Mouse (Mus musculus) liver, adult 2 months (tissue): ENCODE results near the gene Faf1. TPM values are rescaled to one million over a fixed set of nuclear protein-coding genes. Genes with fewer than 3 reads are reported as not detected.

Experiments
- DNase-seq: peaks from one replicate; pipeline ENCODE4 v3.0.0-alpha.2; 2011; ENCODE audit warnings: low read depth, low spot score; ENCODE audit errors: extremely low read depth
- H3K27ac ChIP-seq: fragments of 200-500 bp; replicated peaks from 2 replicates; pipeline ENCODE4 v1.5.1; 2012; ENCODE audit warnings: low read depth, mild to moderate bottlenecking, control low read depth, inconsistent platforms, low read length; ENCODE audit not compliant: insufficient read depth
- H3K27me3 ChIP-seq: fragments of 200-500 bp; 2 replicates; pipeline ENCODE4 v1.6.1; 2012; ENCODE audit warnings: mild to moderate bottlenecking, moderate library complexity, low read length, inconsistent platforms; ENCODE audit not compliant: control insufficient read depth, insufficient read depth
- H3K36me3 ChIP-seq: fragments of 200-500 bp; 2 replicates; pipeline ENCODE4 v1.6.1; 2012; ENCODE audit warnings: low read length, inconsistent platforms; ENCODE audit not compliant: control insufficient read depth, insufficient read depth
- H3K4me1 ChIP-seq: fragments of 200-500 bp; 2 replicates; pipeline ENCODE4 v1.6.1; 2011; ENCODE audit warnings: low read length; ENCODE audit not compliant: control insufficient read depth, insufficient read depth
- H3K4me3 ChIP-seq: fragments of 200-500 bp; 2 replicates; pipeline ENCODE4 v1.5.1; 2011; ENCODE audit warnings: low read depth, mild to moderate bottlenecking, control low read depth, low read length, moderate library complexity; ENCODE audit not compliant: insufficient read depth
- H3K79me2 ChIP-seq: fragments of 200-500 bp; 2 replicates; pipeline ENCODE4 v1.6.1; 2012; ENCODE audit warnings: inconsistent platforms, mild to moderate bottlenecking, low read length, moderate library complexity; ENCODE audit not compliant: control insufficient read depth, insufficient read depth
- H3K9ac ChIP-seq: fragments of 200-500 bp; 2 replicates; pipeline ENCODE4 v1.6.1; 2012; ENCODE audit warnings: low read depth, mild to moderate bottlenecking, control low read depth, inconsistent platforms, low read length
- CTCF ChIP-seq: fragments of 200-500 bp; IDR thresholded peaks from 2 replicates; pipeline ENCODE4 v1.5.1; 2011; ENCODE audit warnings: low read depth, low read length, control low read depth
- POLR2A ChIP-seq: fragments of 200-500 bp; IDR thresholded peaks from 2 replicates; pipeline ENCODE4 v1.6.1; 2011; ENCODE audit warnings: low read length, control low read depth; ENCODE audit not compliant: insufficient read depth; ENCODE audit errors: extremely low read depth
- WGBS: fragments of 180-500 bp; shearing (Covaris S2); methylation state at CpG from one replicate; pipeline ENCODE4 v1.1.7; 2018; 5-methylcytosine and 5-hydroxymethylcytosine counted together
- polyA plus RNA-seq: library from polyadenylated mRNA; depleted of rRNA; stranded (reverse); fragments of >200 nt; gene quantifications from 2 replicates; pipeline ENCODE4 v1.2.3, GENCODE M21; 2012
- total RNA-seq: library from RNA; depleted of rRNA; stranded (reverse); fragments of >200 nt; gene quantifications from 2 replicates; pipeline ENCODE4 v1.2.3, GENCODE M21; 2014

Gene Faf1
- total and polyA plus RNA-seq, 2 experiments: 4.7 to 21.7 TPM

- H3K4me1 ChIP-seq: no peaks in the 10 kb centered on the region; the same call in 1 of the 2 replicates
Measured at GRCm38 (mm10) chr4:109976273-109977147, 300.1 kb downstream of the Faf1 start.

GRCm38 (mm10) chr4:109977148-109978067 lies 301.0 kb downstream of the Faf1 start, which contains the start of gene Dmrta2:
Gene Dmrta2, plus strand, starts transcription at chr4:109978053.
- 3% methylated on average over 64 of the region's 64 CpGs for WGBS
- Histone ChIP-seq H3K79me2 (no peaks in the 10 kb centered on the region), H3K27me3 (peaks cover 39% of the 10 kb centered on the region)

More at GRCm38 (mm10) chr4:109976273-109977147, 300.1 kb downstream of the Faf1 start:
- no peak for DNase-seq
- no peak overlapping the region for H3K9ac ChIP-seq
- no peaks in the 10 kb centered on the region for H3K79me2 ChIP-seq
- TF ChIP-seq CTCF (no peak), POLR2A (no peak)
- H3K4me3 ChIP-seq: no peak overlapping the region
- WGBS: 6% methylated on average over 34 of the region's 34 CpGs
- no peak overlapping the region for H3K27ac ChIP-seq
- H3K36me3 ChIP-seq: no peaks in the 10 kb centered on the region
- peaks cover 30% of the 10 kb centered on the region for H3K27me3 ChIP-seq

GRCm38 (mm10) chr4:109978068-109978857 lies 301.9 kb downstream of the Faf1 start:
- Histone ChIP-seq H3K27me3 (peaks cover 43% of the 10 kb centered on the region), H3K36me3 (no peaks in the 10 kb centered on the region), H3K9ac (no peak overlapping the region), H3K27ac (no peak overlapping the region), H3K4me1 (no peaks in the 10 kb centered on the region; the same call in 1 of the 2 replicates), H3K4me3 (no peak overlapping the region), H3K79me2 (no peaks in the 10 kb centered on the region)
- WGBS: 3% methylated on average over 56 of the region's 56 CpGs
- TF ChIP-seq POLR2A (no peak), CTCF (no peak)
- no peak for DNase-seq

More at GRCm38 (mm10) chr4:109977148-109978067, 301.0 kb downstream of the Faf1 start, which contains the start of gene Dmrta2:
- Histone ChIP-seq H3K9ac (no peak within 1 kb of the TSS), H3K36me3 (no peaks in the 10 kb centered on the region), H3K27ac (no peak within 1 kb of the TSS), H3K4me1 (no peaks in the 10 kb centered on the region; the same call in 1 of the 2 replicates), H3K4me3 (no peak within 1 kb of the TSS)
- no peak for TF ChIP-seq POLR2A
- DNase-seq: no peak

- 3% methylated on average over 9 of the region's 9 CpGs for WGBS
- Histone ChIP-seq H3K4me3 (no peak overlapping the region), H3K27ac (no peak overlapping the region), H3K9ac (no peak overlapping the region), H3K36me3 (no peaks in the 10 kb centered on the region), H3K79me2 (no peaks in the 10 kb centered on the region), H3K4me1 (no peaks in the 10 kb centered on the region; the same call in 1 of the 2 replicates), H3K27me3 (peaks cover 48% of the 10 kb centered on the region)
- TF ChIP-seq POLR2A (no peak), CTCF (no peak)
- DNase-seq: no peak
Measured at GRCm38 (mm10) chr4:109978858-109979340, 302.5 kb downstream of the Faf1 start.
